ENCODE assay signal across 8 mouse cellular contexts in the genomic region with DNA sequence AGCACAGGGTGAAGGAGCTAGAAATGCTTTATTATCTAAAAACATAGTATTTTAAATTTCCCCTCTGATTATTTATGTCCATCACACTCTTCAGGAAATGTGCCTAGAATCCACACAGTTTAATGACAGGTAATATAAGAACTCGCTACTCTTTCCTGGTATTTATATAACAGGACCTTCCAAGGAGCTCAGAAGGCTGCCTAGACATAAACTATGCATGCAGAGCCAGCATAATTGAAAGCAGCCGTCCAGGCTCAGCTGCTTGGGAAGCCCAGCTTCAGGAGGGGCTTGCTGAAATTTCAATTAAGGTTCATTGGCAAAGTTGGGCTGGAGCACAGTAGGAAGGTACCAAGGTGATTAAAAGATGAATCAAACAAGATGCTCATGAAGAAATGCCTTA. TPM values are rescaled to one million over a fixed set of nuclear protein-coding genes. Genes with fewer than 3 reads are reported as not detected.
DNase-seq lines count a peak whose midpoint lies in the region; ATAC-seq and TF ChIP-seq lines count a peak whose summit lies in the region.

No protein-coding gene starts in this region.

- peak overlapping the region; percentile 50 for H3K4me2 ChIP-seq in forebrain, embryonic 14.5 days (ENCODE audit: low read length)
- H3K4me2 ChIP-seq in limb, embryonic 14.5 days (replicated peaks; ENCODE audit: low read depth, low read length, severe bottlenecking): peak overlapping the region; percentile 42
- H3K4me2 ChIP-seq in stomach, embryonic 14.5 days (replicated peaks; ENCODE audit: low read depth, low read length): peak overlapping the region; percentile 47

- H3K9me3 ChIP-seq in forebrain, embryonic 14.5 days (replicated peaks; ENCODE audit: control insufficient read depth, low read length): no peaks in the 10 kb centered on the region
- no peaks in the 10 kb centered on the region for H3K9me3 ChIP-seq in limb, embryonic 14.5 days (ENCODE audit: control insufficient read depth, low read length)
- no peaks in the 10 kb centered on the region for H3K9me3 ChIP-seq in stomach, embryonic 14.5 days (ENCODE audit: control insufficient read depth, low read depth, low read length)

- peaks cover 18% of the 10 kb centered on the region for H3K4me1 ChIP-seq in liver, adult 2 months (ENCODE audit: control insufficient read depth, insufficient read depth, low read length)
- H3K4me1 ChIP-seq in forebrain, embryonic 14.5 days (ENCODE audit: control insufficient read depth, insufficient read depth, low read length): peaks cover 4% of the 10 kb centered on the region; the same call in 1 of the 2 replicates
- H3K4me1 ChIP-seq in limb, embryonic 14.5 days (ENCODE audit: control insufficient read depth, insufficient read depth, low read length): peaks cover 8% of the 10 kb centered on the region; the same call in 1 of the 2 replicates
- 0 out of 2 replicates have a peak, but pooled peaks cover 3% of the 10 kb centered on the region for H3K4me1 ChIP-seq in stomach, embryonic 14.5 days (ENCODE audit: control insufficient read depth, insufficient read depth, low read length)

- H3K27me3 ChIP-seq in liver, adult 2 months (ENCODE audit: control insufficient read depth, insufficient read depth, low read length): no peaks in the 10 kb centered on the region
- H3K27me3 ChIP-seq in forebrain, embryonic 14.5 days (replicated peaks; ENCODE audit: control insufficient read depth, insufficient read depth, low read length): no peaks in the 10 kb centered on the region
- H3K27me3 ChIP-seq in limb, embryonic 14.5 days (ENCODE audit: control insufficient read depth, insufficient read depth, low read length): no peaks in the 10 kb centered on the region
- H3K27me3 ChIP-seq in stomach, embryonic 14.5 days (ENCODE audit: control insufficient read depth, insufficient read depth, low read length): no peaks in the 10 kb centered on the region

- peak overlapping the region; percentile 43; the same call in 1 of the 2 replicates for H3K4me3 ChIP-seq in liver, adult 2 months (ENCODE audit: insufficient read depth, low read depth, low read length)
- H3K4me3 ChIP-seq in forebrain, embryonic 14.5 days (ENCODE audit: low read depth, low read length): peak overlapping the region; percentile 13; the same call in 1 of the 2 replicates
- H3K4me3 ChIP-seq in limb, embryonic 14.5 days (replicated peaks; ENCODE audit: low read length): peak overlapping the region; percentile 55
- peak overlapping the region; percentile 33 for H3K4me3 ChIP-seq in stomach, embryonic 14.5 days (ENCODE audit: low read depth, low read length)

- no peak for ATAC-seq in forebrain, embryonic 14.5 days
- peak; percentile 80 for ATAC-seq in limb, embryonic 14.5 days (ENCODE audit: low FRiP score, low read depth)
- ATAC-seq in stomach, embryonic 14.5 days (ENCODE audit: insufficient number of reproducible peaks, insufficient read depth, low FRiP score, low read depth): no peak

- no peaks in the 10 kb centered on the region for H3K79me2 ChIP-seq in liver, adult 2 months (ENCODE audit: control insufficient read depth, insufficient read depth, low read length)

- H3K36me3 ChIP-seq in liver, adult 2 months (ENCODE audit: control insufficient read depth, insufficient read depth, low read length): no peaks in the 10 kb centered on the region
- no peaks in the 10 kb centered on the region for H3K36me3 ChIP-seq in forebrain, embryonic 14.5 days (ENCODE audit: control insufficient read depth, insufficient read depth, low read length)
- H3K36me3 ChIP-seq in limb, embryonic 14.5 days (ENCODE audit: control insufficient read depth, insufficient read depth, low read length): peaks cover 12% of the 10 kb centered on the region
- no peaks in the 10 kb centered on the region for H3K36me3 ChIP-seq in stomach, embryonic 14.5 days (ENCODE audit: control insufficient read depth, insufficient read depth, low read length)

- H3K27ac ChIP-seq in liver, adult 2 months (replicated peaks; ENCODE audit: insufficient read depth, low read depth, low read length): 0 out of 2 replicates have a peak overlapping the region, but pooled peaks have one; percentile 16
- no peak overlapping the region for H3K27ac ChIP-seq in forebrain, embryonic 14.5 days (ENCODE audit: low read depth, low read length)
- peak overlapping the region; percentile 53; the same call in 1 of the 2 replicates for H3K27ac ChIP-seq in limb, embryonic 14.5 days (replicated peaks; ENCODE audit: low read depth, low read length)
- no peak overlapping the region; the same call in 1 of the 2 replicates for H3K27ac ChIP-seq in stomach, embryonic 14.5 days (ENCODE audit: low read length)

- no peak for TF ChIP-seq CTCF in liver, adult 2 months (IDR thresholded peaks at IDR 0.05; ENCODE audit: low read depth, low read length)

- TF ChIP-seq POLR2A in liver, adult 2 months (IDR thresholded peaks at IDR 0.05; ENCODE audit: extremely low read depth, insufficient read depth, low read length): no peak
- no peak for TF ChIP-seq POLR2A in limb, embryonic 14.5 days (IDR thresholded peaks at IDR 0.05; ENCODE audit: borderline replicate concordance, extremely low read depth, insufficient read depth, insufficient read length)

- 41% methylated on average over 2 of the region's 2 CpGs for WGBS in liver, adult 2 months
- 33% methylated on average over 2 of the region's 2 CpGs for WGBS in forebrain, embryonic 14.5 days
- 10% methylated on average over 2 of the region's 2 CpGs for WGBS in limb, embryonic 14.5 days
- WGBS in stomach, embryonic 14.5 days: 25% methylated on average over 2 of the region's 2 CpGs

- no peak for DNase-seq in liver, adult 2 months (ENCODE audit: extremely low read depth, low read depth, low spot score)
- no peak for DNase-seq in liver
- peak; percentile 49 for DNase-seq in forebrain, embryonic 14.5 days (ENCODE audit: low spot score)
- peak; percentile 78 for DNase-seq in limb, embryonic 14.5 days (ENCODE audit: low spot score)
- no peak for DNase-seq in gastrocnemius, adult 8-10 months (ENCODE audit: low spot score in 2 of 2)
- no peak for DNase-seq in thymus, adult 18-20 months
- no peak for DNase-seq in kidney, adult 11 months

- H3K9ac ChIP-seq in liver, adult 2 months (ENCODE audit: low read depth, low read length): no peak overlapping the region; the same call in 1 of the 2 replicates
- H3K9ac ChIP-seq in forebrain, embryonic 14.5 days (ENCODE audit: low read length): peak overlapping the region; percentile 45; the same call in 1 of the 2 replicates
- H3K9ac ChIP-seq in limb, embryonic 14.5 days (ENCODE audit: low read depth, low read length, severe bottlenecking): peak overlapping the region; percentile 40
- H3K9ac ChIP-seq in stomach, embryonic 14.5 days (replicated peaks; ENCODE audit: low read depth, low read length): no peak overlapping the region

RNA-seq across cellular contexts. Expression of a gene that starts 2.2 kb away (rescaled TPM):
- total RNA-seq in liver, adult 2 months (2014; rRNA removed): 16.9 and 20.1 TPM in 2 replicates
- polyA plus RNA-seq in liver, adult 2 months (2012; rRNA removed): 0.71 and 1.9 TPM in 2 replicates
- polyA plus RNA-seq in forebrain, embryonic 14.5 days (2014; fragmentation: Nextera tagmentation; extraction: Ambion mirVana): 33.1 and 35.6 TPM in 2 replicates
- polyA plus RNA-seq in limb, embryonic 14.5 days (2012; rRNA removed): 57.8 and 66.7 TPM in 2 replicates
- polyA plus RNA-seq in limb, embryonic 14.5 days (2014; fragmentation: Nextera tagmentation; extraction: Ambion mirVana): 162 and 190 TPM in 2 replicates
- polyA plus RNA-seq in stomach, embryonic 14.5 days (2014; fragmentation: Nextera tagmentation; extraction: Ambion mirVana): 68.1 and 70.0 TPM in 2 replicates
- 1 to 10 TPM; 1.4 to 2.3 (median 2.0) TPM for total RNA-seq in gastrocnemius, adult 8-10 months (2022)

Comparison
In these comparisons a context has a peak if more than half of its experiments do, and no peak if none do; other contexts are left out.
1. DNase-seq: peak in forebrain, embryonic 14.5 days (single experiment) and limb, embryonic 14.5 days (single experiment); none in liver, adult 2 months (single experiment), liver (single experiment), gastrocnemius, adult 8-10 months (0 of 2), thymus, adult 18-20 months (0 of 2) and kidney, adult 11 months (single experiment).
2. H3K27ac ChIP-seq: peak in liver, adult 2 months (single experiment) and limb, embryonic 14.5 days (single experiment); none in forebrain, embryonic 14.5 days (single experiment) and stomach, embryonic 14.5 days (single experiment).
3. H3K9ac ChIP-seq: peak in forebrain, embryonic 14.5 days (single experiment) and limb, embryonic 14.5 days (single experiment); none in liver, adult 2 months (single experiment) and stomach, embryonic 14.5 days (single experiment).
4. RNA of a gene that starts 2.2 kb away (polyA plus RNA-seq): 57.8 to 190 TPM in limb, embryonic 14.5 days, 68.1 to 70.0 TPM in stomach, embryonic 14.5 days and 33.1 to 35.6 TPM in forebrain, embryonic 14.5 days; 0.71 to 1.9 TPM in liver, adult 2 months; every median in the first group is over 10 times any median in the second.
5. Peak in every context shown above with its lines, with median percentiles within 50 percentile points of each other: H3K4me3 ChIP-seq and H3K4me2 ChIP-seq.